Mouse (Mus musculus) lung, embryonic 14.5 days (tissue): ENCODE measurements at regions not wholly inside any gene's neighbourhood (a gene's known extent, or its start where the extent isn't known, plus 50 kb on each side); places are given as distances from the start of the nearest gene placed in this dataset.
A peak's percentile ranks its signal among the peaks of the same experiment; 100 is the strongest.

Experiments used
- ATAC-seq: fragments of 200-750 bp; cut with Nextera tagmentation; 2 replicates; pipeline ENCODE4 v1.8.0; 2017; ENCODE audit warnings: mild to moderate bottlenecking, moderate TSS enrichment, moderate library complexity; ENCODE audit not compliant: insufficient read depth
- DNase-seq: peaks from one replicate; pipeline ENCODE4 v3.0.0-alpha.2; 2015
- H3K27ac ChIP-seq: fragments of 300-500 bp; sonication (generic); 2 replicates; pipeline ENCODE4 v1.5.1; 2014; ENCODE audit warnings: low read depth, mild to moderate bottlenecking, moderate library complexity
- H3K27me3 ChIP-seq: fragments of 300-500 bp; sonication (generic); 2 replicates; pipeline ENCODE4 v1.6.1; 2014; ENCODE audit warnings: low read length, control low read depth; ENCODE audit not compliant: insufficient read depth
- H3K36me3 ChIP-seq: fragments of 300-500 bp; sonication (generic); 2 replicates; pipeline ENCODE4 v1.6.1; 2014; ENCODE audit warnings: control low read depth; ENCODE audit not compliant: insufficient read depth
- H3K4me1 ChIP-seq: fragments of 300-500 bp; sonication (generic); 2 replicates; pipeline ENCODE4 v1.6.1; 2014; ENCODE audit warnings: antibody characterized with exemption, control low read depth; ENCODE audit not compliant: insufficient read depth
- H3K4me2 ChIP-seq: fragments of 300-500 bp; sonication (generic); 2 replicates; pipeline ENCODE4 v1.6.1; 2014; ENCODE audit warnings: mild to moderate bottlenecking
- H3K4me3 ChIP-seq: fragments of 300-500 bp; sonication (generic); 2 replicates; pipeline ENCODE4 v1.5.1; 2014; ENCODE audit warnings: low read depth, low read length
- H3K9ac ChIP-seq: fragments of 300-500 bp; sonication (generic); 2 replicates; pipeline ENCODE4 v1.6.1; 2014
- H3K9me3 ChIP-seq: fragments of 300-500 bp; sonication (generic); 2 replicates; pipeline ENCODE4 v1.6.1; 2016; ENCODE audit warnings: low read depth, low read length, control low read depth
- CTCF ChIP-seq: IDR thresholded peaks from 2 replicates; pipeline ENCODE4 v1.5.1; 2016; ENCODE audit warnings: antibody characterized with exemption, low read depth
- WGBS: fragments of 180-500 bp; shearing (Covaris S2); extraction: QIAGEN DNeasy Blood & Tissue Kit; methylation state at CpG from one replicate; pipeline ENCODE4 v1.1.7; 2014; 5-methylcytosine and 5-hydroxymethylcytosine counted together

- no peaks in the 10 kb centered on the region for H3K9me3 ChIP-seq
- H3K4me3 ChIP-seq: no peak overlapping the region
- H3K4me1 ChIP-seq: peaks cover 18% of the 10 kb centered on the region
- TF ChIP-seq CTCF: no peak
- no peaks in the 10 kb centered on the region for H3K36me3 ChIP-seq
- no peak for DNase-seq
- no peaks in the 10 kb centered on the region for H3K27me3 ChIP-seq
- H3K9ac ChIP-seq: no peak overlapping the region
- no peak for ATAC-seq
- H3K4me2 ChIP-seq: peak overlapping the region; percentile 43
- peak overlapping the region; percentile 78; the same call in 1 of the 2 replicates for H3K27ac ChIP-seq
- 54% methylated on average over 5 of the region's 5 CpGs for WGBS
These were observed 169.9 kb upstream of the Map3k1 start for GRCm38 (mm10) chr13:111978675-111979020.

GRCm38 (mm10) chr13:111979428-111980204 lies 170.8 kb upstream of the Map3k1 start:
- Histone ChIP-seq H3K9me3 (no peaks in the 10 kb centered on the region), H3K4me3 (no peak overlapping the region), H3K4me1 (peaks cover 28% of the 10 kb centered on the region), H3K9ac (peak overlapping the region; percentile 24), H3K27me3 (no peaks in the 10 kb centered on the region), H3K27ac (peak overlapping the region; percentile 78), H3K4me2 (peak overlapping the region; percentile 43), H3K36me3 (no peaks in the 10 kb centered on the region)
- peak; percentile 65 for DNase-seq
- no peak for TF ChIP-seq CTCF
- ATAC-seq: peak; percentile 32; the same call in 1 of the 2 replicates
- WGBS: 22% methylated on average over 17 of the region's 17 CpGs

- ATAC-seq (no peak), DNase-seq (no peak)
- Histone ChIP-seq H3K27ac (0 out of 2 replicates have a peak overlapping the region, but pooled peaks have one; percentile 78), H3K9ac (no peak overlapping the region), H3K27me3 (no peaks in the 10 kb centered on the region), H3K36me3 (no peaks in the 10 kb centered on the region), H3K4me3 (no peak overlapping the region), H3K4me2 (no peak overlapping the region), H3K9me3 (no peaks in the 10 kb centered on the region), H3K4me1 (peaks cover 28% of the 10 kb centered on the region)
- TF ChIP-seq CTCF: no peak
- WGBS: 63% methylated on average over 12 of the region's 12 CpGs
These were observed 171.4 kb upstream of the Map3k1 start for GRCm38 (mm10) chr13:111980205-111980595.

GRCm38 (mm10) chr13:111981103-111981502 lies 172.3 kb upstream of the Map3k1 start:
- Histone ChIP-seq H3K4me1 (peaks cover 28% of the 10 kb centered on the region), H3K9me3 (no peaks in the 10 kb centered on the region), H3K27me3 (no peaks in the 10 kb centered on the region), H3K9ac (no peak overlapping the region), H3K36me3 (no peaks in the 10 kb centered on the region), H3K27ac (no peak overlapping the region), H3K4me2 (no peak overlapping the region), H3K4me3 (no peak overlapping the region)
- DNase-seq (no peak), ATAC-seq (no peak)
- TF ChIP-seq CTCF: no peak
- 87% methylated on average over 2 of the region's 2 CpGs for WGBS

GRCm38 (mm10) chr13:111982796-111983460 lies 174.1 kb upstream of the Map3k1 start:
- DNase-seq (no peak), ATAC-seq (no peak)
- Histone ChIP-seq H3K27me3 (no peaks in the 10 kb centered on the region), H3K9me3 (no peaks in the 10 kb centered on the region), H3K4me1 (peaks cover 28% of the 10 kb centered on the region), H3K9ac (no peak overlapping the region), H3K4me3 (no peak overlapping the region), H3K36me3 (no peaks in the 10 kb centered on the region), H3K27ac (no peak overlapping the region), H3K4me2 (no peak overlapping the region)
- no peak for TF ChIP-seq CTCF
- WGBS: 54% methylated on average over 6 of the region's 6 CpGs

GRCm38 (mm10) chr13:111984081-111984574 lies 175.3 kb upstream of the Map3k1 start:
- peak; percentile 50 for DNase-seq
- Histone ChIP-seq H3K36me3 (no peaks in the 10 kb centered on the region), H3K4me1 (peaks cover 24% of the 10 kb centered on the region), H3K4me3 (no peak overlapping the region), H3K27me3 (no peaks in the 10 kb centered on the region), H3K9ac (no peak overlapping the region), H3K27ac (no peak overlapping the region; the same call in 1 of the 2 replicates), H3K4me2 (0 out of 2 replicates have a peak overlapping the region, but pooled peaks have one; percentile 4), H3K9me3 (no peaks in the 10 kb centered on the region)
- no peak for TF ChIP-seq CTCF
- peak; percentile 33; the same call in 1 of the 2 replicates for ATAC-seq
- 31% methylated on average over 10 of the region's 10 CpGs for WGBS

- 91% methylated on average over 5 of the region's 5 CpGs for WGBS
- DNase-seq (no peak), ATAC-seq (no peak)
- H3K27me3 ChIP-seq: no peaks in the 10 kb centered on the region
- H3K27ac ChIP-seq: no peak overlapping the region
- H3K9me3 ChIP-seq: no peaks in the 10 kb centered on the region
- H3K9ac ChIP-seq: no peak overlapping the region
- H3K36me3 ChIP-seq: no peaks in the 10 kb centered on the region
- peaks cover 11% of the 10 kb centered on the region for H3K4me1 ChIP-seq
- H3K4me2 ChIP-seq: no peak overlapping the region
- no peak for TF ChIP-seq CTCF
- H3K4me3 ChIP-seq: no peak overlapping the region
These were observed 176.6 kb upstream of the Map3k1 start for GRCm38 (mm10) chr13:111985406-111985805.
